1 mouse cellular context compared by ENCODE assay signal in genomic region chr7:141172116-141173006, GRCm38 (mm10).
TF ChIP-seq lines count a peak whose summit lies in the region.

Gene Rnh1 (minus strand): TSS chr7:141172857.

TF ChIP-seq in CH12.LX, 34 proteins besides CTCF, POLR2A, EP300 and RAD21 (continued from another document):
- peak; percentile 78; the same call in 1 of the 2 replicates for TF ChIP-seq MEF2A (IDR thresholded peaks at IDR 0.05; ENCODE audit: borderline replicate concordance, low read depth, low read length)
- no peak for TF ChIP-seq GABPA (IDR thresholded peaks at IDR 0.05; ENCODE audit: insufficient replicate concordance, low read depth, low read length)
- TF ChIP-seq USF2 (conservative IDR thresholded peaks at IDR 0.05; ENCODE audit: low read depth, low read length) = peak; percentile 61
- TF ChIP-seq UBTF (IDR thresholded peaks at IDR 0.05; ENCODE audit: low read depth, low read length) = no peak
- no peak for TF ChIP-seq MAFK (IDR thresholded peaks at IDR 0.05; ENCODE audit: insufficient replicate concordance, low read length)
- peak; percentile 86 for TF ChIP-seq USF1 (IDR thresholded peaks at IDR 0.05; ENCODE audit: low read depth, low read length)
- TF ChIP-seq ZC3H11A (IDR thresholded peaks at IDR 0.05; ENCODE audit: low read depth, low read length) = no peak
- TF ChIP-seq MAZ (IDR thresholded peaks at IDR 0.05; ENCODE audit: low read depth, low read length) = peak; percentile 92
- TF ChIP-seq BHLHE40 (IDR thresholded peaks at IDR 0.05; ENCODE audit: low read depth, low read length) = peak; percentile 82
- peak; percentile 72 for TF ChIP-seq IRF4 (IDR thresholded peaks at IDR 0.05; ENCODE audit: low read depth, low read length)
- TF ChIP-seq TCF12 (IDR thresholded peaks at IDR 0.05; ENCODE audit: low read depth, low read length) = peak; percentile 85
- TF ChIP-seq NRF1 (IDR thresholded peaks at IDR 0.05; ENCODE audit: low read depth, low read length) = peak; percentile 87
- TF ChIP-seq RCOR1 (conservative IDR thresholded peaks at IDR 0.05; ENCODE audit: low read depth, low read length) = no peak
- TF ChIP-seq ZKSCAN1 (IDR thresholded peaks at IDR 0.05; ENCODE audit: borderline replicate concordance, low read depth, low read length) = no peak
- TF ChIP-seq NELFE (IDR thresholded peaks at IDR 0.05; ENCODE audit: low read depth, low read length) = peak; percentile 89
- peak; percentile 96 for TF ChIP-seq MAX (IDR thresholded peaks at IDR 0.05; ENCODE audit: low read length)
- TF ChIP-seq JUND (conservative IDR thresholded peaks at IDR 0.05; ENCODE audit: low read depth, low read length) = 0 out of 2 replicates have a peak, but pooled peaks have one; percentile 8
- peak; percentile 70; the same call in 1 of the 2 replicates for TF ChIP-seq KAT2A (IDR thresholded peaks at IDR 0.05; ENCODE audit: insufficient replicate concordance, low read length)
- peak; percentile 96 for TF ChIP-seq MXI1 (IDR thresholded peaks at IDR 0.05; ENCODE audit: low read depth, low read length)
- TF ChIP-seq ELF1 (IDR thresholded peaks at IDR 0.05; ENCODE audit: low read depth, low read length) = peak; percentile 96
- peak; percentile 94 for TF ChIP-seq CHD2 (IDR thresholded peaks at IDR 0.05; ENCODE audit: low read length)
TF ChIP-seq in CH12.LX: peak in this region for 24.
